Mouse (Mus musculus) hindbrain, embryonic 16.5 days (tissue): ENCODE measurements at regions not wholly inside any gene's neighbourhood (a gene's known extent, or its start where the extent isn't known, plus 50 kb on each side); places are given as distances from the start of the nearest gene placed in this dataset.
"Not testable (repeated sequence)": the region's sequence is repeated elsewhere in the genome, so short reads cannot be mapped to it uniquely, and the experiment has no call there.

Experiments used
- ATAC-seq: fragments of 200-750 bp; cut with Nextera tagmentation; 2 replicates; pipeline ENCODE4 v1.8.0; 2017; ENCODE audit warnings: moderate TSS enrichment, moderate library complexity
- H3K27ac ChIP-seq: fragments of 300-500 bp; sonication (generic); 2 replicates; pipeline ENCODE4 v1.5.1; 2014; ENCODE audit warnings: low read depth, mild to moderate bottlenecking, control low read depth, low read length, moderate library complexity
- H3K27me3 ChIP-seq: fragments of 300-500 bp; sonication (generic); replicated peaks from 2 replicates; pipeline ENCODE4 v1.6.1; 2014; ENCODE audit warnings: low read length; ENCODE audit not compliant: control insufficient read depth, insufficient read depth
- H3K36me3 ChIP-seq: fragments of 300-500 bp; sonication (generic); 2 replicates; pipeline ENCODE4 v1.6.1; 2014; ENCODE audit warnings: mild to moderate bottlenecking, low read length, moderate library complexity, mixed read lengths; ENCODE audit not compliant: control insufficient read depth, insufficient read depth
- H3K4me1 ChIP-seq: fragments of 300-500 bp; sonication (generic); 2 replicates; pipeline ENCODE4 v1.6.1; 2014; ENCODE audit warnings: low read depth, low read length; ENCODE audit not compliant: control insufficient read depth, insufficient read depth
- H3K4me2 ChIP-seq: fragments of 300-500 bp; sonication (generic); 2 replicates; pipeline ENCODE4 v1.6.1; 2014; ENCODE audit warnings: mild to moderate bottlenecking, low read length, control low read depth, moderate library complexity
- H3K4me3 ChIP-seq: fragments of 300-500 bp; sonication (generic); 2 replicates; pipeline ENCODE4 v1.5.1; 2014; ENCODE audit warnings: mild to moderate bottlenecking, low read length, control low read depth, moderate library complexity
- H3K9ac ChIP-seq: fragments of 300-500 bp; sonication (generic); 2 replicates; pipeline ENCODE4 v1.6.1; 2014; ENCODE audit warnings: low read depth, mild to moderate bottlenecking, control low read depth, low read length, moderate library complexity
- H3K9me3 ChIP-seq: fragments of 300-500 bp; sonication (generic); 2 replicates; pipeline ENCODE4 v1.6.1; 2014; ENCODE audit warnings: mild to moderate bottlenecking, low read length, moderate library complexity; ENCODE audit not compliant: control insufficient read depth
- WGBS: fragments of 180-500 bp; shearing (Covaris S2); extraction: QIAGEN DNeasy Blood & Tissue Kit; methylation state at CpG from one replicate; pipeline ENCODE4 v1.1.7; 2014; 5-methylcytosine and 5-hydroxymethylcytosine counted together

- not testable (repeated sequence) for H3K4me2 ChIP-seq, H3K9ac ChIP-seq, H3K4me1 ChIP-seq, H3K36me3 ChIP-seq, H3K9me3 ChIP-seq, H3K27ac ChIP-seq, H3K4me3 ChIP-seq, ATAC-seq, H3K27me3 ChIP-seq
- WGBS: 96% methylated on average over 2 of the region's 2 CpGs
These were observed 217.0 kb downstream of the Gm31371 start for GRCm38 (mm10) chr8:20120186-20120585.

GRCm38 (mm10) chr8:20121391-20121909 is 218.3 kb downstream of the Gm31371 start:
- not testable (repeated sequence) for H3K9me3 ChIP-seq, H3K9ac ChIP-seq, H3K4me1 ChIP-seq, H3K4me3 ChIP-seq, ATAC-seq, H3K4me2 ChIP-seq, H3K27ac ChIP-seq, H3K27me3 ChIP-seq, H3K36me3 ChIP-seq
- WGBS: 89% methylated on average over 8 of the region's 11 CpGs

GRCm38 (mm10) chr8:20122067-20122925 is 219.1 kb downstream of the Gm31371 start:
- H3K4me2 ChIP-seq: not testable (repeated sequence)

DNA sequence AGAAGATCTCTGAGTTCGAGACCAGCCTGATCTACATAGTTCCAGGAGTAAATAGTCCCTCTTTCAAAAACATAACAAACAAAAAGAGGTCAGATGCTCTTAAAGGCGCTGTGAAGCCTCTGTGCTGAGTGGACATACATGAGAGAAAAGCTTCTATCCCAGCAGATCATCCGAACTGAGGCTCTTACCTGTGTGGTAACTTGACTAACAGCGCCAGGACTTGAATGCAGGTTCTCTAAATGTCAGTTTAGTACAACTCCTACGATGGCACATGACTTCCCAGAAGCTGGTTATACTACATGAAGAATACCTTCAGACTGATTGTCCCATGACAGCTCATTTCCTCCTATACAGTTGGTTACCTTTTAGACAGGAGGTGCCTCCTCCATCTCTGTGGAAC is 220.4 kb downstream of the Gm31371 start:
- not testable (repeated sequence) for ATAC-seq, H3K27ac ChIP-seq, H3K36me3 ChIP-seq, H3K9me3 ChIP-seq, H3K4me3 ChIP-seq, H3K4me1 ChIP-seq, H3K9ac ChIP-seq, H3K27me3 ChIP-seq
- peak overlapping the region; percentile 33 for H3K4me2 ChIP-seq
- 97% methylated on average over 5 of the region's 5 CpGs for WGBS

More at GRCm38 (mm10) chr8:20122067-20122925, 219.1 kb downstream of the Gm31371 start:
- Histone ChIP-seq H3K27ac (peak overlapping the region; percentile 76), H3K9ac (peak overlapping the region; percentile 76), H3K4me3 (peak overlapping the region; percentile 52)
- 6% methylated on average over 50 of the region's 72 CpGs for WGBS
- H3K4me1 ChIP-seq, H3K9me3 ChIP-seq, H3K27me3 ChIP-seq, H3K36me3 ChIP-seq: not testable (repeated sequence)
- ATAC-seq: peak; percentile 100

DNA sequence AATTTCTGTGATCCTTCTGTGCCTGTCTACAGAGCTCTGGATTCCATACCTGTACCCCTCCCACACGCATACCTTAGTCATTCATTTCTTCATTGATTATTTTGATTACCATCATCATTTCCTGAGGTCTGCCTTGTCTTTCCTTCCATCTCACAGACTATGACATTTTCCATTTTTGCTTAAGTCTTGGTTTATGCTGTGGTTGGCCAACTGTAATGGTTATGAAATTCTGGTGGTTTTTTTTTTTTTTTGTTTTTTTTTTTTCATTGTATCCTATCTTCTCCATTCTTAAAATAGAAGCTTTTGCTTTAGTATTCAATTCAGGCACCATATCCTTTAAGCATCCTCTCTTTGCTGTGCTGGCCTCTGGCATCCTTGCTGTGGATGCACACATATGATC is 227.4 kb downstream of the Gm15319 start:
- not testable (repeated sequence) for ATAC-seq, H3K27me3 ChIP-seq, H3K4me3 ChIP-seq, H3K4me1 ChIP-seq, H3K27ac ChIP-seq, H3K4me2 ChIP-seq, H3K9ac ChIP-seq, H3K36me3 ChIP-seq, H3K9me3 ChIP-seq
- WGBS: no CpG with 5 or more reads among the region's 1 CpGs

GRCm38 (mm10) chr8:20145436-20145835 is 217.6 kb downstream of the Gm15319 start:
- H3K4me2 ChIP-seq, H3K4me3 ChIP-seq, ATAC-seq, H3K4me1 ChIP-seq, H3K27ac ChIP-seq, H3K9ac ChIP-seq, H3K36me3 ChIP-seq, H3K9me3 ChIP-seq, H3K27me3 ChIP-seq: not testable (repeated sequence)
- WGBS: 91% methylated on average over 4 of the region's 4 CpGs

DNA sequence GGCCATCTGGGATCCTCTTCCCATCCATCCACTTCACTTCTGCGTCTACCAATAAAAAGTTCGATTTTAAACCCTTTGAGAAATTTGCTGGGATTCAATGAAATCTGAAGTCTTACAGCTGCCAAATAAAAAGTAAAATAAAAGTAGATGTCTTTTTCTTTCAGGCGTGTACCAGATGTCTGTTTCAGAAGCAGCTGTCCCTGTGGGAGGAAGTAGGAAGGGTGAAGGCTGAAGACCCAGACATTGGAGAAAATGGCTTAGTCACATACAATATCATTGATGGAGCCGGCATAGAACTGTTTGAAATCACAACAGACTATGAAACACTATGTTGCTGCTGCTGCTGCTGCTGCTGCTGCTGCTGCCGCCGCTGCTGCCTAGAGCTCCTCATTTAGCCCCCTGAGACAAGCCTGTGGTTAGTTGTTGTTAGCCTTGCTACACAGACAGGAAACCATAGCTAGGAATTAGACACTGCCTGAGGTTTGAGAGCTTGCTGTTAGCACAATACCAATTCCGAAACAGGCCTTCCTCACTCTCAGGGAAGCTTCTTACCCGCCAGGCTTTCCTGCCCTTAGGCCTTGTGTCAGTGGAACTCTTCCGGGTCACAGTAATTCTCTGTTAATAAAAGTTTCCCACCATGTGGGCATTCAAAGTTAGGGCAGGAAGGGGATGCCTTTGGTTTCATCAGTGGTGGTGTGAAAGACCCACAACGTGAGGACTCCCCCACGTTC is 211.5 kb downstream of the Gm15319 start:
- H3K9ac ChIP-seq, H3K4me2 ChIP-seq, H3K27me3 ChIP-seq, H3K4me3 ChIP-seq, H3K27ac ChIP-seq, H3K4me1 ChIP-seq, H3K36me3 ChIP-seq, H3K9me3 ChIP-seq, ATAC-seq: not testable (repeated sequence)
- 87% methylated on average over 5 of the region's 11 CpGs for WGBS

GRCm38 (mm10) chr8:20154091-20154490 is 208.9 kb downstream of the Gm15319 start:
- 88% methylated on average over 1 of the region's 1 CpGs for WGBS
- H3K27ac ChIP-seq, H3K9me3 ChIP-seq, H3K4me3 ChIP-seq, H3K4me1 ChIP-seq, H3K9ac ChIP-seq, ATAC-seq, H3K27me3 ChIP-seq, H3K36me3 ChIP-seq, H3K4me2 ChIP-seq: not testable (repeated sequence)
